Mouse (Mus musculus): ENCODE measurements around the gene Gm597.

The Gm597 gene

DNA sequence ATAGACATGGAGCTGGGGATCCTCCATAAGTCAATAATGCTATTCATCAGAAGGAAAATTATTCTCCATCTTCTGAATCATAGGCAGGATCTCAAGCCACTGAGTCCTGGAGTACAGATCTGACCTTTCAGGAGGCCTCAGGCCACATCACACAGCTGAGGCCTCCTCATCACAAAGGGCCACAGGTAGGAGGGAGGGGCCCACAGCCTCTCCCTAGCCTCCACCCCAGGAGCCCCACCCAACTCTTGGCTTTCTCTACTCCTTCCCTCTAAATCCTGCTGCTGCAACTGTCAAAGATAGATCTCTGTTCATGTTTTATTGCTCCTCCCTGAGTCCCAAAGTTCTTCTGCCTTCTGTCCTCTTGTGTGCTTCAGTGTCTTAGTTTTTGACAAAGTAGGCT is at the start of gene Gm597:
TSS of gene Gm597 (minus strand) at position 101 of the 400 bp plus-strand sequence.
- no peak for DNase-seq (ENCODE audit: low read depth)

GRCm38 (mm10) chr1:28807689-28808088 is 27.6 kb upstream of the Gm597 start:
- no peak for DNase-seq (ENCODE audit: low read depth)

- DNase-seq (ENCODE audit: low read depth) = no peak
Observed at GRCm38 (mm10) chr1:28806618-28807017, 26.6 kb upstream of the Gm597 start.

DNA sequence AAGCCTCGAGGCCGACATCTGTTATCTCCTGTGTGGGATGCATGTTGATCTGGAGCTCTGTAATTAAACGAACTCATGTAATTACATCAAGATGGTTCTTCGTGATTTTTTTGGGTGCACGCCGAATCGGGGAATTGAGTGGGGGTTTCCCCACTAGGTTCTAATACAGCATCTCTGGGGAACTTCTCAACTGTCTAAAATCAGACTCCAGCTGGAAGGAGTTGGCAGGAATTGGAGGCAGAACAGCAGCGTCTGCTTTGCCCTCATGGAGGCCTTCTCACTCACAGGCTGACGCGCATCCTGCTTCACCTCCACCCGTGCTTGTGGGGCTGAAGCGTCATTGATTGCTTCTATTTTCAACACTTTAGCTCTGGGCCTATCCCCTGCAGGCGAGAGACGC is 20.8 kb upstream of the Gm597 start:
- DNase-seq (ENCODE audit: low read depth) = no peak
